Mouse (Mus musculus) myocyte (in vitro differentiated cells): ENCODE data around the gene Axl. TPM values are rescaled to one million over a fixed set of nuclear protein-coding genes. Genes with fewer than 3 reads are reported as not detected.

Experiments used
- H3K27me3 ChIP-seq: one replicate; pipeline ENCODE4 v1.6.1; 2011; ENCODE audit not compliant: control insufficient read depth, insufficient read depth, insufficient read length
- H3K36me3 ChIP-seq: one replicate; pipeline ENCODE4 v1.6.1; 2011; ENCODE audit not compliant: control insufficient read depth, insufficient read depth
- H3K4me2 ChIP-seq: one replicate; pipeline ENCODE4 v1.6.1; 2011; ENCODE audit warnings: low read depth, control low read depth
- H3K4me3 ChIP-seq: one replicate; pipeline ENCODE4 v1.5.1; 2011; ENCODE audit warnings: mild to moderate bottlenecking, control low read depth, moderate library complexity
- H3K79me2 ChIP-seq: one replicate; pipeline ENCODE4 v1.6.1; 2011; ENCODE audit not compliant: control insufficient read depth, insufficient read depth
- H3ac ChIP-seq: one replicate; pipeline ENCODE4 v1.6.1; 2011; ENCODE audit not compliant: control insufficient read depth, insufficient read length
- CEBPB ChIP-seq: IDR thresholded peaks from 2 replicates; pipeline ENCODE4 v1.6.1; 2011; ENCODE audit warnings: mild to moderate bottlenecking, moderate library complexity; ENCODE audit not compliant: poor library complexity, insufficient read depth, severe bottlenecking
- E2F4 ChIP-seq: IDR thresholded peaks from one replicate; pipeline ENCODE4 v1.6.1; 2011; ENCODE audit warnings: mild to moderate bottlenecking, control low read depth, moderate library complexity; ENCODE audit not compliant: insufficient read depth
- MAX ChIP-seq: IDR thresholded peaks from one replicate; pipeline ENCODE4 v1.6.1; 2011; ENCODE audit warnings: low read depth, mild to moderate bottlenecking, control low read depth
- MYOD1 ChIP-seq, 3 experiments: IDR thresholded peaks; one replicate each; pipeline ENCODE4 v1.6.1; 2011; ENCODE audit warnings: control low read depth in 2 of 3, low read depth in 2 of 3, mild to moderate bottlenecking in 2 of 3, moderate library complexity in 1 of 3; ENCODE audit not compliant: insufficient read length in 2 of 3, control insufficient read depth in 1 of 3
- MYOG ChIP-seq, 3 experiments: IDR thresholded peaks; one replicate each; pipeline ENCODE4 v1.6.1; 2011; ENCODE audit warnings: control low read depth in 2 of 3, low read depth in 2 of 3, mild to moderate bottlenecking in 2 of 3; ENCODE audit not compliant: insufficient read length in 2 of 3, control insufficient read depth in 1 of 3, insufficient read depth in 1 of 3
- POLR2A ChIP-seq: IDR thresholded peaks from one replicate; pipeline ENCODE4 v1.6.1; 2011; ENCODE audit warnings: low read depth, mild to moderate bottlenecking, control low read depth, moderate library complexity; ENCODE audit not compliant: insufficient read length
- POLR2AphosphoS2 ChIP-seq: IDR thresholded peaks from one replicate; pipeline ENCODE4 v1.6.1; 2011; ENCODE audit warnings: low read depth, control low read depth; ENCODE audit not compliant: insufficient read length
- REST ChIP-seq: IDR thresholded peaks from one replicate; pipeline ENCODE4 v1.6.1; 2011; ENCODE audit warnings: mild to moderate bottlenecking, control low read depth, moderate library complexity; ENCODE audit not compliant: insufficient read depth, insufficient read length
- SRF ChIP-seq: IDR thresholded peaks from one replicate; pipeline ENCODE4 v1.6.1; 2011; ENCODE audit warnings: low read depth; ENCODE audit not compliant: control insufficient read depth, insufficient read length
- TCF12 ChIP-seq: IDR thresholded peaks from one replicate; pipeline ENCODE4 v1.6.1; 2011; ENCODE audit warnings: mild to moderate bottlenecking, control low read depth; ENCODE audit not compliant: poor library complexity, insufficient read depth, severe bottlenecking
- TCF3 ChIP-seq: IDR thresholded peaks from one replicate; pipeline ENCODE4 v1.6.1; 2011; ENCODE audit warnings: low read depth, control low read depth; ENCODE audit not compliant: insufficient read length
- USF1 ChIP-seq: IDR thresholded peaks from one replicate; pipeline ENCODE4 v1.6.1; 2011; ENCODE audit warnings: low read depth, mild to moderate bottlenecking, control low read depth, moderate library complexity
- polyA plus RNA-seq: library from polyadenylated mRNA; unstranded; fragments of >200 nt; fragmentation: generic; extraction: Trizol; gene quantifications from one replicate; pipeline ENCODE4 v1.2.1, GENCODE M21; 2012; ENCODE audit warnings: missing spikeins

Gene Axl
- polyA plus RNA-seq, 1 experiment, result 112 TPM

DNA sequence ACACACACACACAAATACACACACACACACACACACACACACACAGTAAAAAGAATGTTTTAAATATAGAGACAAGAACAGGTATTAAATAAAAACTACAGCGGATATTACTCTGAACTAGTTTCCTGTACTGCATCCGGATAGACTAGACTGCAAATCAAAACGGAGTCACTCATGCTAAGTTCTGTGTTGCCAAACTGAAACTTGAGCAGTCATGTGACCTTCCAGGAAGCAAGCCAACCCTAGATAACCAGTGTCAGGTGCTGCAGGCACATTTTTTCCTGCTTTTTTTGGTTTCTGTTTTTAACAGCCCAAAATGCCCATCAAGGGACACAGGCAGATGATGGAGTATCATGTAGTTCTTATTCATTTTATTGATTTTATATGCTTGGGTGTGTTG lies 38.7 kb upstream of the Axl start:
- Histone ChIP-seq H3K4me3 (no peak overlapping the region), H3K79me2 (no peaks in the 10 kb centered on the region), H3K27me3 (no peaks in the 10 kb centered on the region), H3K36me3 (no peaks in the 10 kb centered on the region), H3ac (no peak overlapping the region), H3K4me2 (peak overlapping the region; percentile 25)
- TF ChIP-seq REST (no peak), USF1 (peak; percentile 95), E2F4 (no peak), MYOD1 (IDR thresholded peaks at IDR 0.05; ENCODE audit: control insufficient read depth in 1 of 3, insufficient read length in 2 of 3, low read depth in 2 of 3) (peak; percentile 8 to 60 (median 55)), MYOG (IDR thresholded peaks at IDR 0.05; ENCODE audit: control insufficient read depth in 1 of 3, insufficient read depth in 1 of 3, insufficient read length in 2 of 3, low read depth in 2 of 3) (no peak)

DNA sequence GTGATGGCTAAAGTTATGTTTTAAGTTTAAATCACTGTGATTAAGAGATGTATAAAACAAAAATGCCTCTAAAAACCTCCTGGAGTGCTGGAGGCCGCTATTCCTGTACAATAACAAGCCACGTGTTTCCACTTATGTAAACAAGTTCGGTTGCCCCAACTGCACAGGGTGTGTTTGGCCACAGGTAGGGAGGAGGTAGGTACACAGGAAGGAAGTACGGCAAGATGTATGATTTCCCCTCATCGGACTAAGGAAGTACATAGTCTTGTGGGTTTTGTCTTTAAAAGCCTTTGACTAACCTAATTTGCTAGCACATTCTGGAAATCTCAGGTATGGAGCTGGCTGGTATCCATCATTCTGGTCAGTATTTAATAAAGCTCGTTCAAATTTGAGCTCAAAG lies 37.5 kb upstream of the Axl start:
- Histone ChIP-seq H3K27me3 (no peaks in the 10 kb centered on the region), H3K4me2 (no peak overlapping the region), H3ac (no peak overlapping the region), H3K79me2 (no peaks in the 10 kb centered on the region), H3K4me3 (no peak overlapping the region), H3K36me3 (no peaks in the 10 kb centered on the region)
- TF ChIP-seq MYOG (IDR thresholded peaks at IDR 0.05; ENCODE audit: control insufficient read depth in 1 of 3, insufficient read depth in 1 of 3, insufficient read length in 2 of 3, low read depth in 2 of 3) (no peak), MAX (no peak), TCF12 (no peak), POLR2A (no peak), TCF3 (no peak), MYOD1 (IDR thresholded peaks at IDR 0.05; ENCODE audit: control insufficient read depth in 1 of 3, insufficient read length in 2 of 3, low read depth in 2 of 3) (no peak), SRF (no peak), USF1 (no peak), POLR2AphosphoS2 (no peak), REST (no peak)

DNA sequence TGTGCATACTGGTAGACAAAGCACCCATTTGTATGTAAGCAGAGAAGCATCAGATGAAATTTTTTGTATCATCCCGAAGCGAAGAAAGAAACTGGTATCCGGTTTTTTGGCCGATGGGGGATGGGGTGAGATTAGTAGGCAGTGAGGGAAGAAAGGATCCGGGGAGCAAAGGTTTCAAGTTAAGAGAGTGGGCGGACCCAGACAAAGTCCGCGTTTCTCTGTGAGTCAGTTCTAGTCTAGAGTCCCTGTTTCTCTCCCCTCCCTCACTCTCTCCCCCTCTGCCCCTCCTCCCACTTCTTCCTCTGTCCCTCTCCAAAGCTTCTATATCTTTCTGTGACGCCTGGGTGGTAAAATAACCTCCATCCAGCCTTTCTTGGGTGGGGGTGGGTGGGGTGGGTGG lies 36.5 kb upstream of the Axl start:
- TF ChIP-seq TCF12 (no peak), POLR2A (no peak), POLR2AphosphoS2 (no peak), CEBPB (no peak), E2F4 (no peak), SRF (no peak), MYOG (IDR thresholded peaks at IDR 0.05; ENCODE audit: control insufficient read depth in 1 of 3, insufficient read depth in 1 of 3, insufficient read length in 2 of 3, low read depth in 2 of 3) (no peak), TCF3 (no peak)
- no peak overlapping the region for H3K4me3 ChIP-seq
- H3K27me3 ChIP-seq, result no peaks in the 10 kb centered on the region
- H3K79me2 ChIP-seq, result no peaks in the 10 kb centered on the region
- no peaks in the 10 kb centered on the region for H3K36me3 ChIP-seq
- H3ac ChIP-seq, result no peak overlapping the region
- H3K4me2 ChIP-seq, result no peak overlapping the region

DNA sequence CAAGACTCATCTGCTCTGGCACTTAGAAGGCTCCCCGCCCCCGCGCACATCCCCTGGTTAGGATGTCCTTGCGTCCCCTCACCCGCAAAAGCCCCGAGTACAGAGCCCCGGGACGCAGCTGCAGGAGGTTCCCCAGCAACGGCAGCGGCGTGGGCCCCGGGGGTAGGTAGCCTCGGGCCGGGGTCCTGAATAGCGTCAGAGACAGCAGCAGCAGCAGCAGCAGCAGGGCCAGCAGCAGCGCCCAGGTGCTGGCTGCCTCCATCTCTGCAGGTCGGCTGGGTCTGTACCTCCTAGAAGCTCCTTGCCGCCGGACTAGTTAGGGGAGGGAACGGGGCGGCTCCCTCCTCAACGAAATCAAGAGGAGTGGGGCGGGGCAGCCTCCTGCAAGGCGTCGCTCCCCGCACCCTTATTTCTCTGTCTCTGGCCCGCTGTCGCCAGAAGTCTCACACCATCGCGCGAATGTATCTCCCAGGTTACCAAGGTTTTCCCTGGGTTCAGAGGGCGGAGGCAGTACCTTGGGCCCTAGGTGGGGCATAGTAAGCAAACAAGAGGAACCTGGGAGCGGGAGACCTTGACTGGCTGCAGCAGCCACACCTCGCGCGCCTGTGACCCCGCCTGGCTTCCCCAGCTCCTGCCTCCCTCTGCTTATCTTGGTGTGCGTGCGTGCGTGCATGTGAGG lies 27.9 kb upstream of the Axl start, which contains the start of gene Cyp2s1:
Gene Cyp2s1, minus strand, starts transcription at position 673 of the 679 bp plus-strand sequence.
- TF ChIP-seq CEBPB, result no peak
- TF ChIP-seq MAX, result no peak
- no peak for TF ChIP-seq TCF3
- no peak for TF ChIP-seq MYOD1 (IDR thresholded peaks at IDR 0.05; ENCODE audit: control insufficient read depth in 1 of 3, insufficient read length in 2 of 3, low read depth in 2 of 3)
- no peak for TF ChIP-seq USF1
- TF ChIP-seq TCF12, result no peak
- no peak for TF ChIP-seq SRF
- TF ChIP-seq E2F4, result no peak
- TF ChIP-seq REST, result no peak
- no peak for TF ChIP-seq POLR2AphosphoS2
- no peak for TF ChIP-seq POLR2A
- Histone ChIP-seq H3K36me3 (no peaks in the 10 kb centered on the region), H3K79me2 (no peaks in the 10 kb centered on the region), H3K4me3 (no peak within 1 kb of the TSS), H3K4me2 (peak within 1 kb of the TSS; percentile 30), H3K27me3 (no peaks in the 10 kb centered on the region), H3ac (no peak within 1 kb of the TSS)

GRCm38 (mm10) chr7:25815571-25815970 lies 27.1 kb upstream of the Axl start:
- Histone ChIP-seq H3K4me2 (no peak overlapping the region), H3K27me3 (no peaks in the 10 kb centered on the region), H3K36me3 (no peaks in the 10 kb centered on the region), H3K79me2 (no peaks in the 10 kb centered on the region), H3K4me3 (no peak overlapping the region), H3ac (no peak overlapping the region)
- TF ChIP-seq E2F4 (no peak), CEBPB (no peak), TCF12 (no peak), TCF3 (no peak), MAX (no peak), SRF (no peak), MYOG (IDR thresholded peaks at IDR 0.05; ENCODE audit: control insufficient read depth in 1 of 3, insufficient read depth in 1 of 3, insufficient read length in 2 of 3, low read depth in 2 of 3) (no peak), MYOD1 (IDR thresholded peaks at IDR 0.05; ENCODE audit: control insufficient read depth in 1 of 3, insufficient read length in 2 of 3, low read depth in 2 of 3) (no peak), POLR2AphosphoS2 (no peak), USF1 (no peak)
